In genomic region chr11:113500631-113501305, GRCm38 (mm10) we compare ENCODE assay signal across 15 mouse cellular contexts.
"Had no signal": no experiment of that assay in that cellular context is flagged by ENCODE, and none has a peak within 500 bp of the region (broad histone marks: within the 10 kb centered on the region; RNA-seq: fewer than 3 reads in every experiment).

No protein-coding gene starts in this region.

- H3K27ac ChIP-seq: layer of hippocampus, adult 2 months; left cerebral cortex, adult 2 months; limb, embryonic 12.5 days; liver, embryonic 13.5 days; neural tube, embryonic 13.5 days had no signal

- H3K4me3 ChIP-seq: layer of hippocampus, adult 2 months; left cerebral cortex, adult 2 months; limb, embryonic 12.5 days; liver, embryonic 13.5 days; neural tube, embryonic 13.5 days had no signal

- H3K36me3 ChIP-seq: limb, embryonic 12.5 days; liver, embryonic 13.5 days; neural tube, embryonic 13.5 days had no signal

- H3K27me3 ChIP-seq: limb, embryonic 12.5 days; liver, embryonic 13.5 days; neural tube, embryonic 13.5 days had no signal

- H3K9me3 ChIP-seq: limb, embryonic 12.5 days; liver, embryonic 13.5 days; neural tube, embryonic 13.5 days had no signal

- H3K9ac ChIP-seq: limb, embryonic 12.5 days; liver, embryonic 13.5 days; neural tube, embryonic 13.5 days had no signal

- DNase-seq: kidney, adult 18-20 months; kidney, postnatal 10 days; kidney, postnatal 4 days; liver; liver, embryonic 13.5 days; lung, adult 18-20 months; retina, postnatal 1 day; right cerebral cortex, postnatal 4 days; spleen, adult 18-20 months; thymus, adult 18-20 months; thymus, postnatal 14 days had no signal

- H3K4me2 ChIP-seq: limb, embryonic 12.5 days; liver, embryonic 13.5 days; neural tube, embryonic 13.5 days had no signal
